Mouse (Mus musculus): Measurements from ENCODE around the gene Ltv1. TPM values are rescaled to one million over a fixed set of nuclear protein-coding genes. Genes with fewer than 3 reads are reported as not detected.

Ltv1 gene
- polyA plus RNA-seq, 1 experiment = 13.7 TPM

DNA sequence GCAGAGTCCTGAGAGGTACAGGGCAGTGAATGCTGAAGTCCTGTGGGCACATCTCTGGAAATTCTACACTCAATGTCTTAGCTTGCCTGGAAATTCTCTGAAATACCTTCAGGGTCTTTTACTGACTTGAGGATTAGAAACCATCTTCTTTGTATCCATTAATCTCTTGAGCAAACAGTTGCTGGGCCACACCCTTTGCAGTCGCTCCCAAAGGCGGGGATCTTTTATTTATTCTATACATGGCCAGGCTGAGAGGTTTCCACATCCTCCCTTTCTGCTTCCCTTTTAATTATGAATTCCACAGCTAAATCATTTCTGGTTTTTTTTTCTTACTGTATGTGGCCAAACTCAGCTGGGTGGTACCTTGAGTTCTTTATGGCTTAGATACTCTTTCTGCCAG lies 52.5 kb downstream of the Ltv1 start:
- no peaks in the 10 kb centered on the region for H3K4me1 ChIP-seq (ENCODE audit: control insufficient read depth, insufficient read depth, low read length)
- TF ChIP-seq POLR2A (IDR thresholded peaks at IDR 0.05; ENCODE audit: borderline replicate concordance, low read depth, low read length) = no peak
- TF ChIP-seq CTCF (IDR thresholded peaks at IDR 0.05; ENCODE audit: low read depth, low read length) = no peak
- H3K4me3 ChIP-seq (ENCODE audit: insufficient read depth, low read length) = no peak overlapping the region
- no peak overlapping the region for H3K27ac ChIP-seq (ENCODE audit: insufficient read depth, low read depth, low read length)

GRCm38 (mm10) chr10:13137906-13138305 lies 55.1 kb downstream of the Ltv1 start:
- H3K4me1 ChIP-seq (ENCODE audit: control insufficient read depth, insufficient read depth, low read length) = no peaks in the 10 kb centered on the region
- TF ChIP-seq POLR2A (IDR thresholded peaks at IDR 0.05; ENCODE audit: borderline replicate concordance, low read depth, low read length) (no peak), CTCF (IDR thresholded peaks at IDR 0.05; ENCODE audit: low read depth, low read length) (no peak)
- H3K4me3 ChIP-seq (ENCODE audit: insufficient read depth, low read length) = no peak overlapping the region
- no peak overlapping the region for H3K27ac ChIP-seq (ENCODE audit: insufficient read depth, low read depth, low read length)

- Histone ChIP-seq H3K4me3 (ENCODE audit: insufficient read depth, low read length) (no peak overlapping the region), H3K27ac (ENCODE audit: insufficient read depth, low read depth, low read length) (no peak overlapping the region), H3K4me1 (ENCODE audit: control insufficient read depth, insufficient read depth, low read length) (no peaks in the 10 kb centered on the region)
- TF ChIP-seq CTCF (IDR thresholded peaks at IDR 0.05; ENCODE audit: low read depth, low read length) (no peak), POLR2A (IDR thresholded peaks at IDR 0.05; ENCODE audit: borderline replicate concordance, low read depth, low read length) (no peak)
Measured at GRCm38 (mm10) chr10:13135751-13136150, 57.2 kb downstream of the Ltv1 start.

DNA sequence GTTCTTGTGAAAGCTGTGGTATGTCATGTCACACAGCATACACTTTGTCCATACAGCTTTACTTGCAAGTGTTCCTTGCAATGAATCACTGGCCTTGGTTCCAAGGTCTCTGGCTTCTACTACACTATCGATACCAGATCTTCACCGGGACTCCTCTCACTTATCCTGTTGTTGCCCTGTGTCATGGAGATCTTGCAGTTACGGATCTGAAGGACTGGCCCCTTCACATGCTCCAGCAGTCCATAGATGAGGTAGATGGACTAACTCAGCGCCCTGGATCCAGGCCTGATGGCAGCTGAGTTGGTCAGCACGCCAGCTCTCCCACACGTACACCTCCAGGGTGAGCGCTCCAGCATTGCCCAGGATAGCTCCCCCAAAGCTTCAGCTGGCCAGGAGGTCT lies 57.7 kb downstream of the Ltv1 start:
- H3K27ac ChIP-seq (ENCODE audit: insufficient read depth, low read depth, low read length) = no peak overlapping the region
- no peaks in the 10 kb centered on the region for H3K4me1 ChIP-seq (ENCODE audit: control insufficient read depth, insufficient read depth, low read length)
- H3K4me3 ChIP-seq (ENCODE audit: insufficient read depth, low read length) = no peak overlapping the region
- TF ChIP-seq CTCF (IDR thresholded peaks at IDR 0.05; ENCODE audit: low read depth, low read length) (no peak), POLR2A (IDR thresholded peaks at IDR 0.05; ENCODE audit: borderline replicate concordance, low read depth, low read length) (no peak)

GRCm38 (mm10) chr10:13133850-13134249 lies 59.1 kb downstream of the Ltv1 start:
- no peak overlapping the region for H3K4me3 ChIP-seq (ENCODE audit: insufficient read depth, low read length)
- no peaks in the 10 kb centered on the region for H3K4me1 ChIP-seq (ENCODE audit: control insufficient read depth, insufficient read depth, low read length)
- H3K27ac ChIP-seq (ENCODE audit: insufficient read depth, low read depth, low read length) = no peak overlapping the region
- no peak for TF ChIP-seq POLR2A (IDR thresholded peaks at IDR 0.05; ENCODE audit: borderline replicate concordance, low read depth, low read length)
- no peak for TF ChIP-seq CTCF (IDR thresholded peaks at IDR 0.05; ENCODE audit: low read depth, low read length)

Other genes starting within 250 kb of the Ltv1 start
- gene Stx11, start 228.9 kb downstream of the Ltv1 start, polyA plus RNA-seq (2012; ENCODE audit: insufficient read depth, insufficient read length, missing spikeins) = 4.0 and 7.9 TPM in 2 replicates
- gene Sf3b5, start 187.8 kb downstream of the Ltv1 start, polyA plus RNA-seq (2012; ENCODE audit: insufficient read depth, insufficient read length, missing spikeins) = 17.1 and 18.9 TPM in 2 replicates
- gene Plagl1, start 132.7 kb downstream of the Ltv1 start, polyA plus RNA-seq (2012; ENCODE audit: insufficient read depth, insufficient read length, missing spikeins) = 0.20 TPM in 1 of 2 replicates, not detected in the other
- gene Zc2hc1b, start 15.1 kb downstream of the Ltv1 start, polyA plus RNA-seq (2012; ENCODE audit: insufficient read depth, insufficient read length, missing spikeins) = not detected in 2 replicates